Mouse (Mus musculus): Measurements from ENCODE around the gene Olfr64. TPM values are rescaled to one million over a fixed set of nuclear protein-coding genes. Genes with fewer than 3 reads are reported as not detected.

Gene Olfr64
- total and polyA plus RNA-seq, 3 experiments = not detected

GRCm38 (mm10) chr7:103912969-103913511 lies 18.8 kb upstream of the Olfr64 start:
- Histone ChIP-seq H3K79me2 (replicated peaks; ENCODE audit: control insufficient read depth, extremely low read depth, insufficient read depth, poor library complexity, severe bottlenecking) (no peaks in the 10 kb centered on the region), H3K27ac (ENCODE audit: insufficient read depth, low read depth) (no peak overlapping the region), H3K27me3 (replicated peaks) (peaks cover 2% of the 10 kb centered on the region), H3K4me1 (ENCODE audit: control insufficient read depth in 1 of 2, insufficient read depth in 2 of 2) (no peaks in the 10 kb centered on the region), H3K4me2 (ENCODE audit: insufficient read depth, low read depth, poor library complexity, severe bottlenecking) (peak overlapping the region; percentile 31; the same call in 1 of the 2 replicates), H3K36me3 (replicated peaks in 1 of 2; ENCODE audit: control insufficient read depth in 1 of 2, insufficient read depth in 1 of 2, low read length in 1 of 2) (no peaks in the 10 kb centered on the region), H3K4me3 (replicated peaks in 1 of 3; ENCODE audit: low read depth in 2 of 3, low read length in 2 of 3, poor library complexity in 1 of 3) (no peak overlapping the region), H3K9ac (ENCODE audit: insufficient read depth, low read depth) (no peak overlapping the region), H3K9me3 (replicated peaks; ENCODE audit: low read length) (no peaks in the 10 kb centered on the region)
- in situ Hi-C loops (cut with MboI; ENCODE audit: low pct_ligation_motif_present, low pct_unique_long_range_greater_than_20kb, low sequenced_read_pairs) = no loop called here
- dilution Hi-C loops (cut with MboI; ENCODE audit: extremely low pct_ligation_motif_present, extremely low pct_unique_long_range_greater_than_20kb, low sequenced_read_pairs) = no loop called here
- DNase-seq (ENCODE audit: extremely low read depth) = peak; percentile 58
- TF ChIP-seq NRF1 (IDR thresholded peaks at IDR 0.05; ENCODE audit: low read depth, low read length) (no peak), SIN3A (IDR thresholded peaks at IDR 0.05; ENCODE audit: low read length) (no peak), MEF2A (IDR thresholded peaks at IDR 0.05; ENCODE audit: borderline replicate concordance, low read depth, low read length) (no peak), BHLHE40 (IDR thresholded peaks at IDR 0.05; ENCODE audit: low read depth, low read length) (no peak), KAT2A (IDR thresholded peaks at IDR 0.05; ENCODE audit: insufficient replicate concordance, low read length) (no peak), MXI1 (IDR thresholded peaks at IDR 0.05; ENCODE audit: low read depth, low read length) (no peak), PAX5 (IDR thresholded peaks at IDR 0.05; ENCODE audit: low read length) (no peak), NELFE (IDR thresholded peaks at IDR 0.05; ENCODE audit: low read depth, low read length) (no peak), HCFC1 (IDR thresholded peaks at IDR 0.05; ENCODE audit: low read depth, low read length) (no peak), ZC3H11A (IDR thresholded peaks at IDR 0.05; ENCODE audit: low read depth, low read length) (peak; percentile 15; the same call in 1 of the 2 replicates), JUN (IDR thresholded peaks at IDR 0.05; ENCODE audit: insufficient read depth, low read depth, low read length) (no peak), ZMIZ1 (IDR thresholded peaks at IDR 0.05; ENCODE audit: low read depth, low read length) (no peak), MYC (IDR thresholded peaks at IDR 0.05; ENCODE audit: low read depth, low read length) (peak; percentile 66; the same call in 1 of the 2 replicates), SMC3 (IDR thresholded peaks at IDR 0.05; ENCODE audit: low read depth, low read length) (peak; percentile 79), GABPA (IDR thresholded peaks at IDR 0.05; ENCODE audit: insufficient replicate concordance, low read depth, low read length) (no peak), USF1 (IDR thresholded peaks at IDR 0.05; ENCODE audit: low read depth, low read length) (no peak), MAZ (IDR thresholded peaks at IDR 0.05; ENCODE audit: low read depth, low read length) (no peak), EP300 (IDR thresholded peaks at IDR 0.05; ENCODE audit: low read length) (no peak), UBTF (IDR thresholded peaks at IDR 0.05; ENCODE audit: low read depth, low read length) (no peak), IRF4 (IDR thresholded peaks at IDR 0.05; ENCODE audit: low read depth, low read length) (no peak), RAD21 (IDR thresholded peaks at IDR 0.05; ENCODE audit: low read depth, low read length) (peak; percentile 72), MAX (IDR thresholded peaks at IDR 0.05; ENCODE audit: low read length) (peak; percentile 75), USF2 (conservative IDR thresholded peaks at IDR 0.05; ENCODE audit: low read depth, low read length) (no peak), ETS1 (conservative IDR thresholded peaks at IDR 0.05; ENCODE audit: low read depth, low read length) (no peak), ZNF384 (IDR thresholded peaks at IDR 0.05; ENCODE audit: low read depth, low read length) (no peak), CTCF (conservative IDR thresholded peaks at IDR 0.05 in 1 of 2, IDR thresholded peaks at IDR 0.05 in 1 of 2; ENCODE audit: low read depth in 2 of 2, low read length in 2 of 2) (peak; percentile 78 to 88)

All from CH12.LX (cell line).